Mouse (Mus musculus): ENCODE results near the gene Ankrd28.
A peak's percentile ranks its signal among the peaks of the same experiment; 100 is the strongest.

GRCm38 (mm10) chr14:31781309-31782049, 49.0 kb downstream of the Ankrd28 start:
- TF ChIP-seq POLR2A (IDR thresholded peaks at IDR 0.05; ENCODE audit: insufficient read length, low read depth), result peak; percentile 35
- TF ChIP-seq POLR2AphosphoS2 (IDR thresholded peaks at IDR 0.05; ENCODE audit: insufficient read length, low read depth), result no peak
- no peak for TF ChIP-seq E2F4 (IDR thresholded peaks at IDR 0.05; ENCODE audit: insufficient read depth)
- TF ChIP-seq MYOG (IDR thresholded peaks at IDR 0.05; ENCODE audit: control insufficient read depth in 1 of 3, insufficient read depth in 1 of 3, insufficient read length in 2 of 3, low read depth in 2 of 3), result no peak
- TF ChIP-seq MAX (IDR thresholded peaks at IDR 0.05; ENCODE audit: low read depth), result no peak
- TF ChIP-seq MYOD1 (IDR thresholded peaks at IDR 0.05; ENCODE audit: control insufficient read depth in 1 of 3, insufficient read length in 2 of 3, low read depth in 2 of 3), result peak in 1 of 3 experiments; percentile 4

All from myocyte (in vitro differentiated cells).